ENCODE assay signal across 8 mouse cellular contexts in genomic region chr11:53479783-53480301, GRCm38 (mm10). TPM values are rescaled to one million over a fixed set of nuclear protein-coding genes. Genes with fewer than 3 reads are reported as not detected.
A peak's percentile ranks its signal among the peaks of the same experiment; 100 is the strongest.
DNase-seq lines count a peak whose midpoint lies in the region; ATAC-seq lines count a peak whose summit lies in the region.

TSS of gene Gm9945 (plus strand) at chr11:53480166.
TSS of gene Sowaha (minus strand) at chr11:53480274.

- H3K27ac ChIP-seq in heart, embryonic 15.5 days = no peak within 1 kb of the TSS
- H3K27ac ChIP-seq in liver, embryonic 12.5 days = peak within 1 kb of the TSS; percentile 99
- no peak within 1 kb of the TSS for H3K27ac ChIP-seq in neural tube, embryonic 14.5 days (ENCODE audit: low read depth, low read length)

- H3K4me2 ChIP-seq in heart, embryonic 15.5 days = peak within 1 kb of the TSS; percentile 98
- peak within 1 kb of the TSS; percentile 88 for H3K4me2 ChIP-seq in liver, embryonic 12.5 days
- H3K4me2 ChIP-seq in neural tube, embryonic 14.5 days (ENCODE audit: low read depth, low read length) = peak within 1 kb of the TSS; percentile 77

- WGBS in heart, embryonic 15.5 days = 4% methylated on average over 40 of the region's 40 CpGs
- WGBS in liver, embryonic 12.5 days (ENCODE audit: insufficient replicate concordance) = 4% methylated on average over 40 of the region's 40 CpGs
- WGBS in neural tube, embryonic 14.5 days = 3% methylated on average over 40 of the region's 40 CpGs

- peak within 1 kb of the TSS; percentile 61 for H3K4me3 ChIP-seq in heart, embryonic 15.5 days
- H3K4me3 ChIP-seq in liver, embryonic 12.5 days = peak within 1 kb of the TSS; percentile 73
- peak within 1 kb of the TSS; percentile 41 for H3K4me3 ChIP-seq in neural tube, embryonic 14.5 days (ENCODE audit: low read depth, low read length)

- DNase-seq in layer of hippocampus, adult 11-12 months (ENCODE audit: low spot score) = peak; percentile 72
- no peak for DNase-seq in layer of hippocampus, adult 9-10 months (ENCODE audit: low spot score)
- DNase-seq in cerebellum, adult 9-11 months = peak; percentile 90
- DNase-seq in kidney, postnatal 25 days = peak; percentile 63 to 87
- DNase-seq in MN1 (ENCODE audit: low spot score) = no peak

- no peaks in the 10 kb centered on the region for H3K9me3 ChIP-seq in heart, embryonic 15.5 days (replicated peaks)
- H3K9me3 ChIP-seq in liver, embryonic 12.5 days (replicated peaks) = no peaks in the 10 kb centered on the region
- no peaks in the 10 kb centered on the region for H3K9me3 ChIP-seq in neural tube, embryonic 14.5 days (ENCODE audit: control insufficient read depth, low read length)

- H3K36me3 ChIP-seq in heart, embryonic 15.5 days = no peaks in the 10 kb centered on the region
- H3K36me3 ChIP-seq in liver, embryonic 12.5 days = no peaks in the 10 kb centered on the region; the same call in 1 of the 2 replicates
- no peaks in the 10 kb centered on the region for H3K36me3 ChIP-seq in neural tube, embryonic 14.5 days (ENCODE audit: control insufficient read depth, insufficient read depth, low read length)

- H3K9ac ChIP-seq in heart, embryonic 15.5 days = peak within 1 kb of the TSS; percentile 39
- H3K9ac ChIP-seq in liver, embryonic 12.5 days = peak within 1 kb of the TSS; percentile 83
- H3K9ac ChIP-seq in neural tube, embryonic 14.5 days (replicated peaks; ENCODE audit: low read depth, low read length) = peak within 1 kb of the TSS; percentile 52

- ATAC-seq in heart, embryonic 15.5 days (replicated peaks; ENCODE audit: insufficient number of reproducible peaks, insufficient read depth, low FRiP score, low read depth) = no peak; the same call in 1 of the 2 replicates
- ATAC-seq in liver, embryonic 12.5 days = peak; percentile 63
- peak; percentile 54 for ATAC-seq in neural tube, embryonic 14.5 days (ENCODE audit: low read depth)

- H3K27me3 ChIP-seq in heart, embryonic 15.5 days = peaks cover 70% of the 10 kb centered on the region
- peaks cover 56% of the 10 kb centered on the region for H3K27me3 ChIP-seq in liver, embryonic 12.5 days (replicated peaks)
- peaks cover 33% of the 10 kb centered on the region for H3K27me3 ChIP-seq in neural tube, embryonic 14.5 days (ENCODE audit: control insufficient read depth, insufficient read depth, low read length)

- H3K4me1 ChIP-seq in heart, embryonic 15.5 days (replicated peaks) = peaks cover 19% of the 10 kb centered on the region
- H3K4me1 ChIP-seq in liver, embryonic 12.5 days = peaks cover 67% of the 10 kb centered on the region
- H3K4me1 ChIP-seq in neural tube, embryonic 14.5 days (ENCODE audit: control insufficient read depth, insufficient read depth, low read length) = peaks cover 24% of the 10 kb centered on the region

RNA-seq across cellular contexts. Expression of gene Gm9945, which starts in this region (rescaled TPM):
- not detected in 2 replicates for polyA plus RNA-seq in heart, embryonic 15.5 days (2015; fragmentation: Nextera tagmentation; extraction: Ambion mirVana)
- 0.14 and 0.48 TPM in 2 replicates for polyA plus RNA-seq in liver, embryonic 12.5 days (2016; fragmentation: Nextera tagmentation; extraction: Ambion mirVana)
- 0.23 TPM in 1 of 2 replicates, not detected in the other for polyA plus RNA-seq in neural tube, embryonic 14.5 days (2014; fragmentation: Nextera tagmentation; extraction: Ambion mirVana)

RNA-seq across cellular contexts. Expression of gene Sowaha, which starts in this region (rescaled TPM):
- polyA plus RNA-seq in heart, embryonic 15.5 days (2015; fragmentation: Nextera tagmentation; extraction: Ambion mirVana) = 0.34 and 0.48 TPM in 2 replicates
- 9.8 and 10.1 TPM in 2 replicates for polyA plus RNA-seq in liver, embryonic 12.5 days (2016; fragmentation: Nextera tagmentation; extraction: Ambion mirVana)
- 0.66 and 1.1 TPM in 2 replicates for polyA plus RNA-seq in neural tube, embryonic 14.5 days (2014; fragmentation: Nextera tagmentation; extraction: Ambion mirVana)

Comparison
In these comparisons a context has a peak if more than half of its experiments do, and no peak if none do; other contexts are left out.
1. DNase-seq: peak in layer of hippocampus, adult 11-12 months (single experiment), cerebellum, adult 9-11 months (single experiment) and kidney, postnatal 25 days (2 of 2); none in layer of hippocampus, adult 9-10 months (single experiment) and MN1 (single experiment).
2. Peak in every context shown above with its lines, with median percentiles within 50 percentile points of each other: H3K4me2 ChIP-seq, H3K4me3 ChIP-seq and H3K9ac ChIP-seq.